Mouse (Mus musculus): Measurements from ENCODE around the gene Mettl2.

Gene Mettl2

DNA sequence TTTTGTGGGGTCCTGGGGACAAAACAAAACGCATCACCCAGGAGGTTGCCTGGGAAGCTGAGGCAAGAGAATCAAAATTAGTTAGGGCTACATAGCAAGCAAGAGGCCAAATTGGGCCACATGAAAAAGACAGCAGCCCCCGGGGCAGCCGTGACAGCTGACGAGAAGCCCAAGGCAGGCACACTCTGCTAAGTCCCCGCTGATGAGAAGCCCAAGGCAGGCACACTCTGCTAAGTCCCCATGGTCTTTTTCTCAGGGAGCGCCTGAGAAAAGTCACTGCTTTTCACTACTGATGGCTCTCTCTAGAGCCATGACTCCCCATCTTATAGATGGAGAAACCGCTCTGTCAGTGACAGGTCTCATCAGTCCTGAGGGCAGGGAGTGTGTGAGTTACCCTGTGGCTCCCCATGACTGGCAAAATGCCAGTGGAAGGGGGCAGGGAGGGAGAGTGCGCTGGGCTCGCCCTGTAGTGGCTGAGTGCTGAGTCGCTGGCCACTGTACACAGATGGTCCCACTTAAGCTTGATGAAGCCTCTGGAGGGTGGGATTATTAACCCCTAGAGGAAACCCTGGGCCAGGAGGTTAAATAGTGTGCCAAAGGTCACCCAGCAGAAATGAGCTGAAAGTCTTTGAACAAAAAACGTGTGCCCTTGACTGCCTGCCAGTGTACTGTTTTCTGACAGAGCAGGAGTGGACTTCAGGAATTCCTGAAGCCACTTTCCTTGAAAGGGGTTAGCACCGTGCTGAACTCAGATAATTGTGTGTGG lies 27.0 kb downstream of the Mettl2 start:
- peak; percentile 58 for DNase-seq

DNA sequence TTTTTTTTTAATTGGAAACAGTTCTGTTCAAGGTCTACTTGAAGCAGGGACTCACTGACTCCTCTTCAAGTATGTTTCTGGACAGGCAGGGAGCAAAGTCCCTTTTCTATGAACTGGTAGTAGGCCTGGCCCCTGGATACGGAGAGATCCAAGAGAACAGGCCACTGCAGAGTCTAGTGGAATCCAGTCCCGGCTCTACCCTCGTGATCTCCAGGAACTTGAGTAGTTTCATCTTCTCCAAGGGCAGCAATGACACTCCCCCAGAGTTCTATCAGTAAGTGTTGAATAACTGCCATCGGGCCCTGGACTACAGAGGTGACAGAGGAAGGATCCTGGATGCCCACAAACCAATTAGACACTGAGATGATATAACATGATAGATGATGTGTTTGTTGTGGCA lies 29.7 kb downstream of the Mettl2 start:
- peak; percentile 53 for DNase-seq

DNA sequence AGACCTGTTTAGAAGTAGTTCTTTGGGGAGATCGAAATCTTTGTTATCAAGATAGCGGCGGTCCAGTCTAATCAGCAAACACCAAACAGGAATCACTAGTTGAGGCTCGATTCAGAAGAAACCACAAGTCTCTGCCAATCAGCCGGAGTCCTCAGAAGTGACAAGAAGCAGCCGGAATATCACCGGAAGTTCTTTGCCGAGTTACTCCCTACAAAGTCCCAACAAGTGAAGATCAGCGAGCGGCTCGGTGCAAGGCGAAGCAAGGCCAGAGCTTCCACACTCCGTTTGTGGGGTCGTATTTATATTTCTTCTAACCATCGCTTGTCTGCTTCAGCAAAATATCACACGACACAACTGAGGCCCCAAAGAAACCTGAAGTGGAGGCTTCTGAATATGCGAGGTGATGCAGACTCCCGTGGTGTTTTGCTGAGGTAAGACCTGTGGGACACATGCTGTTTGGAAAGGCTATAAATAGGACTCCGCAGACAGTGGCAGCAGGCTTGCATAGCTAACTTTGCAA lies 30.6 kb downstream of the Mettl2 start:
- DNase-seq: no peak

DNA sequence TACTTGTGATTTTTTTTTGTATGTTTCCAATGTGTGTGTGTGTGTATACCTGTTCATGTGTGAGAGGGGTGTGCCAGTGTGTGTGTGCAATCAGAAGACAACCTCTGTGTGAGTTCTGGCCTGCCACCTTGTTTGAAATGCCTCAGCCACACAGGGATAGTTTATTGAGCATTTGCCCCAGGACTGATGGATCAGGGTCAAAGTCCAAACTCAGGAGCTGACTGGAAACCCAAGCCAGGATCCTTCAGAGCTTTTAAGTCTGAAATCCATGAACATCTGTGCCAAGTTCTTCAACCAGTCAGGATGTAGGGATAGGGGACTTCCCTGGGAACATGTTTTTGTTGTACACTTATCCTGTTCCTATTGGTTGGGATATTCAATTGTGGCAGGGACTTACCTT lies 31.8 kb downstream of the Mettl2 start:
- DNase-seq: no peak

DNA sequence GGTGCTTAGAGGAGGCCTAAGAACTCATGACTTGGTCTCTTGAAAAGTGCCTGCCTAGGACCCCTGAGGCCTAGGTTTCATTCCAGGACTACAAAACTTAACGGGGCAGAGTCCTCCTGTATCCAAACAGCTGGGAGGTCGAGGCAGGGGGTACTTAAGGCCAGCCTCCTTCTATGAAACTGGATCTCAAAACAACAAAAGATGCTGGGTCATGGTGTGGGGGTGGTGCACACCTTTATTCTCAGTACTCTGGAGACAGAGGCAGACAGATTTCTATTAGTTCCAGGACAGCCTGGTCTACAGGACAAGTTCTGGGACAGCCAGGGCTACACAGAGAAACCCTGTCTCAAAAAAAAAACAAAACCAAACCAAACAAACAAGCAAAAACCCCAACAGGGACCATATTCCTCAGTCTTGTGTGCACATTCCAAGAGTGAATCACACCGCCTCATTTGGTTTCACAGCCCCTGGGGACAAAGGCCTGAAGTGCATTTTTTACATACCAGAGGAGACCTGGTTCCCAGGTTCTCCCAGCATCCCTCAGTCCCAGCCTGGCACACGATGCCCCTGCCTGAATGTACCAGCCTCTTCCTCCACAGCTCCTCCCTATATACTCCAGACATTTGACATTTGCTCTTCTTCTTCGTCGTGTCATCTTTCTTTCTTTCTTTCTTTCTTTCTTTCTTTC lies 33.6 kb downstream of the Mettl2 start:
- DNase-seq: no peak

DNA sequence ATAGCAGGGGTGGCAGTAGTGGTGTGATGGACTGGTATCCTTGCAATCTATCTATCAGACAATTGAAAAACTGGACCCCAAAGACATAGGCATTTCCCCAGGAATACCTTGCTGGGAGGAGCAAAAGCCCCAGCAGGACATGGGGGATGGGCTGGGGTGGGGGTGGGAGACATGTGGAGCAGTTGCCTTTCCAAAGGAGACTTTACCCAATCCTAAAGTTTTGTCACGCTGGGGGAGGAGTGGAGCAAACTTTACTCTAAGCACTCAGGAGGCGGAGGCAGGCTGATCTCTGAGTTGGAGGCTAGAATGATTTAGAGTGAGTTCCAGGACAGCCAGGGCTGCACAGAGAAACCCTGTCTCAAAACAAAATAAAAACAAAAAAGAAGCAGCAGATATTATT lies 35.2 kb downstream of the Mettl2 start:
- no peak for DNase-seq

DNA sequence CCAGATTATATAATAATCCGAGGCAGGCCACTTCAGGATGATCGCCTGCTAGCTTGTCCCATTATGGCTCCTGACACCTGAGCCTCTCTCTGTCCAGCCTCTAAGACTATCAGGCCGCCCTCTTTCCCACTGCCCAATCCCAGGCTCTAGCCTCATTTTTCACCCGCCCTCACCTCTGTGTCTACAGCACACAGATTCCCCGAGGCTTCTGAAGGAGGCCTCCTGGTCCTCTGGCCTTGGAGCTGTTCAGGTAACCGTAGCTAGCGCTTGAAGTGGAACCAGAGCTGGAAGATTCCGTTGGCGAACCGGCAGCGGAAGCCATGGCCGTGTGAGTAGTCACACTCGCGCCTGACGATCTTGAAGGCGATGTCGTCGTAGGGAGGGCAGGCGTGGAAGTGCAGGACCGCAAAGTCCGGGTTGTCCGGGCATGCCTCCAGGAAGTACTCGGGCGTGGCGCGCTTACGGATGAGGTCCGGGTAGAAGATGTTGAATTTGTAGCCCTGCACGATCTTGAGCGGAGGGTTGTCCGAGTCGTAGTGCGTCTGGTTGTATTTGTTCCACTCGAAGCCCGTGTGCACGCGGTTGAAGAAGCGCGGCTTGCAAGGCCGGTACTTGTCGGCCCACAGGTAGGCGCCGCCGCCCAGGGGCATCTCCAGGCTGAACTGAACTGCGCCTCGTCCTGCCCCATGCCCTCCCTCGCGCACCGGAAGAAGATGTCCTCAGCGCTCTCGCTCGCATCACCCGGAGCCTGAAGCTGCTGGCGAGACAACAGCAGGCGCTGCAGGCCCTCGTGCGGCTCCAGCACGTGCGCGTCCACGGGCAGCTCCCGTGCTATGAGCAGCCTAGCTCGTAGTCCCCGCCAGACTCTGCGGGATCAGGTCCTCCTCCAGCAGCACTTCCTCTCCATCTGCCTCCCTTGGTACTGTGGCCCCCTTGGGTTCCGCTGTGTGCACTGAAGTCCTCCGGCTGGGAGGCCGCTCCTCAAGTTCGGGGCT lies 38.6 kb downstream of the Mettl2 start:
- DNase-seq: no peak

DNA sequence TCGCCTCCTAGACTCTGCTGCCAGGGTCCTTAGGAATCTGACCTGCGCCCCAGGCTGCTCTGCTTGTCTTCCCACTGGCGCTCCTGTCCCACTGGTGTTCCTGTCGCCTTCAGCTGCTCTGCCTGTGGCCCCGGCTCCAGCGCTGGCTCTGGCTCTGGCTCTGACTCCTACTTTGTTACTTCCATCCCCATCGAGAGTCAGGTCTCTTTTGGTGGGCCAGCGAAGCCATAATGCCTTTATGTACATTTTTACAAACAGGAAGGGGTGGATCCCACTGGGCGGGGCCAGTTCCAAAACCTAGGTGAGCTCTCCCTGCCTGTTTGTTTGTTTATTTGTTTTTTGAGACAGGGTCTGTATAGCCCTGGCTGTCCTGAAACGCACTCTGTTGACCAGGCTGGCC lies 40.6 kb downstream of the Mettl2 start:
- no peak for DNase-seq

DNA sequence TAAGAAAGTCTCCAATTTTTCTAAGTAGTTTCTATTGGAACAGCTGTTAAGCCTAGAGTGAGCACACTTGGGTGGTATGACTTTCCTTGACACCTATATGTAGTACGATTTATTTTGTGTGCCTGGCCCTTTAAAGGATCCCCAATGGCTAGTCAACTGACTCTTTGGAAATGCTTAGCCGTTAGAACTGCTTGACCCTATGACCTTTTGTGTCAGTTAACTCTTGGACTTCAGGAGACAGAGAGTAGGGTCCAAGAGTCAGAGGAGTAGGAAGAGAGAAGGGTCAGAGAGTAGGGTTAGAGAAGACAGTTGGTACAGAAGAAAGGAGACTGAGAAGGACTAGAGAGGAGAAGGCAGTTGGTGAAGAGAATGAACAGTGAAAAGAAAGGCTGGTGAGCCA lies 52.3 kb downstream of the Mettl2 start, which contains the start of gene Tlk2:
Gene Tlk2, plus strand, starts transcription at position 292 of the 400 bp plus-strand sequence.
- no peak for DNase-seq

DNA sequence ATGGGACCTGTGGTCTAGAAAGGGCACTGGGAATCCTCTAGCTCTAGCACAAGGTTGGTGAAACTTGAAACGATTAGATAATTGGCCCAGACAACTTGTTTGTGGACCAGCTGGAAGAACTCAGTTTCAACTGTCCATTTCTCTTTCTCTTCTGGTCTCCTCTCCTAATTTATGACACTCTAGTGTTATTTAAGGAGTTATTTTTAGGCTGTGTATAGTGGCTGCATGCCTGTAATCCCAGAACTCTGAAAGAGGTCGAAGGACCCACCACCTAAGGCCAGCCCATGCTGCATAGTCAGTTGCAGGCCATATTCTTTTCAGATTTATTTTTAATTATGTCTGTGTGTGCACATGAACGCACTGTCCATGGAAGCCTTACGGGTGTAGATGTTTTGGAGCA lies 53.3 kb downstream of the Mettl2 start:
- no peak for DNase-seq

DNA sequence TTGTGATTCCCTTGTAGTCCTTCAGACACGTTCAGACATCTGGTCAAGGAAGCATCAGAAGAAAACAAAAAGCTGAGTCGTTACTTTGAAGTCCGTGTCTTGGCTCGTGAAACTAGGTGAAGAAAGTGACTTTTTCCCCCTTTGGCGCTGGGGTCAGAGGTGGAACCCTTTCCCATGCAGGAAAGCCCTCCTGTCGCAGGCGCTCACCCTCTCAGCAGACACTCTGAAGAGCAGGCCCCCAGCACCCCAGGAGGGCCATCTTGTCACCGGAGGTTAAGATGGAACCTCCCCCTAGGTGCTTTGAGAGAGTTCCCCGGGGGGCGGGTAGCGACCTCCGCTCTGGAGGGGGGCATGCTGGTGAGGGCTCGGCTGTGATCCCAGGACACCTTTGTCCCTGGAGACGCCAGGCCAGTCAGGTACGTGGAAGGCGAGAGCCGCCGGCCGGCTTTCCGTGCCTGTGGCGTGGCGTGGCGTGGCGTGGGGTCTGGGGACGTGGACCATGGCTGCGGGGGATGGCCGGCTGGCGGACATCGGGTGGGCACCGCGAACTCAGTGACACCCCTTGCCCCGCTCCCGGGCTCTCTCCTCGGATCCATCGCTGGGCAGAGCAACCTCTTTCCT lies 54.4 kb downstream of the Mettl2 start:
- peak; percentile 58 for DNase-seq

DNA sequence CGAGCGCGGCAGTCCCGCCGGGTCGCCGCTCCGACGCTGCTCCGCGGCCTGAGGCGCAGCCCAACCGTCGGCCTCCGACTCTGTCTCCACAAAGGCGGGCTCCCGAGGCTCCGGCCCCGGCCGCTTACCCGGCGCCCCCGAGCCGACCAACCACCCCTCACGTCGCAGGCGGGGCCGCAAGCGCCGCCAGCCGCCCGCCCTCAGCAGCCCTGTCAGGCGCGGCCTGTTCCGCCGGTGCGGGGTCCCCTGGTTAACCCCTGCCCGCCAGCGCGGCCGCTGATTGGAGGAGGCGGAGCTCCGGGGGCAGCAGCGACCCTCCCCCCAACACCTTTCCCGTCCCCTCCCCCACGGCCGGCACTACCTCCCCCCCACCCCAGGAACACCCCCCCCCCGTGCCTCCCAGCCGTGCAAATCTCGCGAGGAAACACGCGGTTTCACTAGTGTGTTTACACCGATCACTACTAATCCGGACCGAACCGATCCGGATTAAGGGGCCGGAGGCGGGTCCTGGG lies 55.0 kb downstream of the Mettl2 start:
- DNase-seq: peak; percentile 89

DNA sequence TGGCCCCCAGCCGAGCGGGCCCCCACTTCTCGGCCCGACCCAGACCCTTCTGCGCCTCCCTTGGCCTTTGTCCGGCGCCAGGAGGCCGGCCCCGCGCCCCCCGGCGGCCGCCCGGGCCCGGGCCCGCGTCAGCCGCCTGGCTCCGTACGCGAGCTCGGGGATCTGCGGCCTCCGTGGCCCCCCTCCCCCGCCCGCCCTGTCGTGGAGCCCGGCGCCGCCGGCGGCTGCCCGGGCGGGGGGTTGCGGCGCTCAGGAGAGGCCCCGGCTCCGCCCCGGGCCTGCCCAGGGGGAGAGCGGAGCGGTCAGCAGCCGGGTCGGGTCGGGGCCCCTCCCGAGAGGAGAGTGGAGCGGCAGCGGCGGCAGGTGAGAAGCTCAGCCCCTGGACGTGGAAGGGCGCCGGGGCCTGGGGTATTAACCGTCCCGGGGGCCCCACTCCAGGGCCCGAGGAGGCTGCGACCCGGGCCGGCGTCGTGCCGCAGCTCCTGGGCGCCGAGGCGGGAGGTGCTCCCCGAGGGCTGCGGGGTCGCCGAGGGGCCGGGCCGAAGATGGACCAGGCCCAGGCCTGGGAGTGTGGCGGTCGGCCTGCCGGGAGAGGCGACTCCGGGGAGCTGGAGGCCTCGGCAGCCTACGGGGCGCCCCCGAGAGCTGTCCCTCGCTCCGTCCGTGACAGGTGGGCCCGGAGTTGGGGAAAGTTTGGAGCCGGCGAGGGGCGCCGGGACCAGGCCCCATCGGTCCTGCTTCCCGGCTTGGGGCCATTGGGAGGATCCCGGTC lies 55.6 kb downstream of the Mettl2 start:
- DNase-seq: peak; percentile 73

DNA sequence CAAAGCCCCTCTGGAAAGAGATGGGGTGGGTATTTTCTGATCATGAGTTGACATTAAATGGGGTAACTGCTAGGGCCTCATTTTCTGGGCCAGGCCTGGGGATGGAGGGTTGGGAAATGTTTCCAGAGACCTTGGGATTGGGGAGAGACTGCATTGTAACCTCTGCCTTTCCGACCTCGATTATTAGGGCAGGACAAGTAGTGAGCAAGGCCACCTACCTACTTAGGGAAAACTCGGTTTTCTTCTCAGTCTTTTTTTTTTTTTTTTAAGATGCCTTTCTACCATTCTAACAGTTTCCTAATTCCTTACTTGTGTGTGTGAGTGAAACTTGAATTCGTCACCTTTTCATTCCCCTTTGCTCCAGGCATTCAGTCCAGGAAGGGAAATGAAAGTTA lies 56.2 kb downstream of the Mettl2 start:
- no peak for DNase-seq

DNA sequence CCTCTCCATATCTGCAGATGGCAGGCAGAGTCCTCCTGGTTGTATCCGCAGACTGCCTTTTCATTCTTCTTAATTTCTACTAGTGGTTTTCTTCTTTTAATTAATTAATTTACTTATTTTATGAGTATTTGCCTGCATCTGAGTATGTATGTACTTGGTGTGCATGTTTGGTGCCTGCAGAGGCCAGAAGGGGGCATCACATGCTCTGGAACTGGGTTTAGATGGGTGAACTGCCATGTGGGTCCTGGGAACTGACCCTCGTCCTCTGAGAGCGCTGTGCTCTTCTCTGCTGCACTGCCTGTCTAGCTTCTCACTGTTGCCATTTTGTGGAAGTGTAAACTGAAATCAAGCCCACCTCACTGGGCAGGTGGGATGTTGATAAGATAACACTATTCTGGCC lies 58.5 kb downstream of the Mettl2 start:
- DNase-seq: no peak

Data from kidney, adult 18-20 months (tissue).